Mouse (Mus musculus): ENCODE results near the gene Gm136. TPM values are rescaled to one million over a fixed set of nuclear protein-coding genes. Genes with fewer than 3 reads are reported as not detected.
"Not testable (repeated sequence)": the region's sequence is repeated elsewhere in the genome, so short reads cannot be mapped to it uniquely, and the experiment has no call there.

The Gm136 gene
- total RNA-seq (2021): not detected
- long read RNA-seq, experiment 1: 0 reads
- long read RNA-seq, experiment 2: 0 reads

DNA sequence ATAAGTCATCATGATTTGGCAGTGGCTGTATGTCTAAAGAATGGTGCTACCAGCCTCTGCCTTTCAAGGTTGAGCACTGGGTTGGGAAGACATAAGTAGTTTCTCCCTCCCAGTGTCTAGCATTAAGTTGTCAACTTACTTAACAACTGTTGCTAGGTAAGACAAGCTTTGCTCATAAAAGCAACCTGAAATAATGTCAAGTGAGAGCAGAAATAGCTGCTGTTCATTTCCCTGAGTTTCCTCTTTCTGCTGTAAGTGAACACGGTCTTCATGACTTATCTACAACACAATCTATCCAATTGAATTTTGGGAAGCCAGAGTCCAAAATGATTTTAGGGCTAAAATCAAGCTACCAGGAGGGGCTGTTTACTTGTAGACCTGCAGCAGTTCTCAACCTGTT, at the start of gene Gm136:
Gene Gm136 (minus strand): TSS at position 101 of the 400 bp plus-strand sequence.
- intact Hi-C loops (cut with DNase I): no loop called here
- no peak for DNase-seq

DNA sequence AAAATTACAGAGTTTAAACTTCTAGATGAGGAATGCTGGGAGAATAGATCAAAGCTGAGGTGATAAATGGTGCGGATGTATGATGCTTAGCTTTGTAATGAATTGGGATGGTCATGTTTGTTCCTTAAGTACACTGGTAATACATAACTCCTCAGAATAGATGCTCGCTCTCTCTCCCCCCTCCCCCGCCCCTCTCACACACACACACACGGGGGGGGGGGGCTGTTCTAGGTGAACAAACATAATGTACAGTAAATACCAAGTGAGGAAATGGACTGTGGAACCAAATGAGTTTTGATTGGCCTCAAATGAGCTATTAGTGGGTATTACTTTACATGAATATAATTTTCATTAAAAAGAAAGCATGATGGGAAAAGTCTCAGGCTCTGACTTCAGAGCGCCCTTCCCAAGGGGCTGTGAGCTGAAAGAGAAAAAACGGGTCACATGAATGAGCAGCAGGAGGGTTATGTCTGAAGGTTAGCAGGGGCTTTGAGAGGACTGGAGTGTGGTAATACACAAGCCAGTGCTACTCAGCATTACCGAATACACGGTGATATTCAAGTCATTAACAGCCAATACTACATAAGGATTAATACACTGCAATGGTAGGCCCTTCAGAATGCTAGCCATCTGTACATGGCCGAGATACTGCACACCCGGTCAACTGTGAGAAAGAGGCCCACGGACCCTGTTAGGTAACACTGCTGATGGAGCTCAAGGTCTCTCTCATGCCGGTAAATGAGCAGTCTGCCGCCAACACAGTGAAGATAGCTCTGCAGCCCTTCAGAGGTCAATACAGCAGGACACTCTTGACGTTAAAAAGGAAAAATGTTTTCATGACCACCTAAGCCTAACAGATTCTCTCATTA, 45.3 kb upstream of the Gm136 start:
- DNase-seq: no peak
- intact Hi-C loops (cut with DNase I): no loop called here

DNA sequence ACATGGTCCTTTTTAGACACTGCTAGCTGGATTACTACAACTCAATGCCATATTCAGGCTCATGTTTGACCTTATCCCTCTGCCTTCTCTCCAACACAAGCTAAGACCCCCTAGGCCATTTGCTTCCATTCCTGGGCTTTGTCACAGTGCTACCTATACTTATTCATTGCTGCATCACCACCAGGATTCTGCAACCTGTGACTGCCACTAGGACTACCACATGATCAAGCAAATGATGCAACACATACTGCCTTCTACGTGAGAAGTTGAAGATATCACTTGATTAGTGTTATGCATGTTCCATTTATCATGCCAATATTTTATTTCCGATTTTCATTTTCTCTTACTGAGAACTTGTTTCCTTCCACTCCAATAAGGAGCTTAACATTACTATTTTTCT, 41.9 kb upstream of the Gm136 start:
- intact Hi-C loops (cut with DNase I): no loop called here
- no peak for DNase-seq

GRCm38 (mm10) chr4:34797294-34797983, 41.4 kb upstream of the Gm136 start:
- intact Hi-C loops (cut with DNase I): no loop called here

DNA sequence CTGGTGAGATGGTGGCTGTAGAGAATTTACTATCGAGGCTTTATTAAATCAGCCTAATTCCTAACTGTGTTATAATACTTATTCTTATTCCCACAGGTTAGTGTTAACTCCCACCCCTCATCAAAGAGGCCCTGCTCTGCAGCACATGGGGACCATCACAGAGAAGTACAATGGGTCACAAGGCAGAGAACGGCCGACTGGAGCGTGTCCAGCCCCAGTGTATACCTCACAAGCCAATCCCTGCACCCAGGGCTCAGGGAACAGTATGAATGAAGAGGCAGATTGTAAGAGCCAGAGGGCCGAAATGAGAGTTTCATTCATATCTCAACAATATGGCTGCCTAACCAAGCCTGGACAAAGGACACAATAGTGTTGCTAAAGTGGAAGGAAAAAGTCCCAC, 40.2 kb upstream of the Gm136 start:
- DNase-seq: no peak
- intact Hi-C loops (cut with DNase I): no loop called here

More at GRCm38 (mm10) chr4:34797294-34797983, 41.4 kb upstream of the Gm136 start:
- DNase-seq: no peak

DNA sequence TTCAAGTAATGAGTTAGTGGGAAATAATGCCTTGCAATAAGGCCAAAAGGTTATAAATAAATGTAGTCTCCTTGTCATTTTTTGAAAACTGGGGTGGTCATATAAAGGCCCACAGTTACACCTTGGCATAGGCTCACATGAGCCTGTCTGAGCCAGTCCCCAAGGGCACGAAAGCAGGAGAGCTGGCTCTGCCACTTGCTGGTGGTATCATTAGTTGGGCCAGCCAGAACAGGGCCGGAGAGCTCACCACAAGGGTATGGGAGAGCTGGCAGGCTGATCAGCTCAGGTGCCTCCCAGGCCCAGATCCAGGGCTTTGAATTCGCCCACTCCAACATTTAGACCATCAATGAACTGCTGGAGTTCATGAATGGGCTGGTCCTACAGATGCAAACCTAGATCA, 30.4 kb upstream of the Gm136 start:
- DNase-seq: no peak
- intact Hi-C loops (cut with DNase I): no loop called here

DNA sequence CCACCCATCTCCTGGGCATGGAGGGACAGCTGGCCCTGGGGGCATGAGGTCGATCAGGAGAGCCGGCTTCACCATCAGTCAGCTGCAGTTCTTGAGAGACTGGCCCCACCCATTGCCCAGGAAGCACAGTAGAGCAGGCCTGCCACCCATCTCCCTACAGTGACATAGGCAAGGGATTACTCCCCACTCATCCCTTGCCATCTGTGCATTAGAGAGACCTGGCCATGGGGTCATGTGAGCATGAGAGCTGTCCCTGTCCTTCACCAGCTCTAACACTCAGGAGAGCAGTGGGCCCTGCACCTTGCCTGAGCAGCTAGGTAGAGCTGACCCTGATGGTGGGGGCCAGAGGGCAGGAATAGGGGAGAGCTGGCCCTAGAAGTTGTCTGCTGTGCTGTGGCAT, 29.6 kb upstream of the Gm136 start:
- DNase-seq: no peak
- intact Hi-C loops (cut with DNase I): loop anchor here (2.0 kb wide), 1 partner anchor 135 kb away; no protein-coding TSS in a partner anchor

- intact Hi-C loops (cut with DNase I): loop anchor here (2.0 kb wide), 1 partner anchor 136 kb away; no protein-coding TSS in a partner anchor
- peak in 1 of 2 experiments; percentile 9 for DNase-seq
Measured at GRCm38 (mm10) chr4:34784865-34785264, 28.8 kb upstream of the Gm136 start.

DNA sequence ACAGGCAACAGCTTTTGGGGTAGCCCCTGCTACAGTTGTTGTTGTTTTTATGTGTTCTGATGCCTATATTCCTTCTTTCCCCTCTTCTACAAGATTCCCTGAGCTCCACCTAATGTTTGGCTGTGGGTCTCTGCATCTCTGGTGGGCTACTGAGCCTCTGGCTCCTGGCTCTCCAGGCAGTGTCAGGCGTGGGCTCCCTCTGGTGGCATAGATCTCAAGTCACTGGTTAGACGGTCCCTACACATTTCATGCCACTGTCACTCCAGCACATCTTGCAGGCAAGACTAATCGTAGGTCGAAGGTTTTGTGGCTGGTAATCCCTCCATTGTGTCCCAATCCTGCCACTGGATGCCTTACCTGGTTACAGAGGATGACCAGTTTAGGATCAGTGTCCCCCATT, 26.7 kb upstream of the Gm136 start:
- peak in 1 of 2 experiments; percentile 14 for DNase-seq
- intact Hi-C loops (cut with DNase I): no loop called here

DNA sequence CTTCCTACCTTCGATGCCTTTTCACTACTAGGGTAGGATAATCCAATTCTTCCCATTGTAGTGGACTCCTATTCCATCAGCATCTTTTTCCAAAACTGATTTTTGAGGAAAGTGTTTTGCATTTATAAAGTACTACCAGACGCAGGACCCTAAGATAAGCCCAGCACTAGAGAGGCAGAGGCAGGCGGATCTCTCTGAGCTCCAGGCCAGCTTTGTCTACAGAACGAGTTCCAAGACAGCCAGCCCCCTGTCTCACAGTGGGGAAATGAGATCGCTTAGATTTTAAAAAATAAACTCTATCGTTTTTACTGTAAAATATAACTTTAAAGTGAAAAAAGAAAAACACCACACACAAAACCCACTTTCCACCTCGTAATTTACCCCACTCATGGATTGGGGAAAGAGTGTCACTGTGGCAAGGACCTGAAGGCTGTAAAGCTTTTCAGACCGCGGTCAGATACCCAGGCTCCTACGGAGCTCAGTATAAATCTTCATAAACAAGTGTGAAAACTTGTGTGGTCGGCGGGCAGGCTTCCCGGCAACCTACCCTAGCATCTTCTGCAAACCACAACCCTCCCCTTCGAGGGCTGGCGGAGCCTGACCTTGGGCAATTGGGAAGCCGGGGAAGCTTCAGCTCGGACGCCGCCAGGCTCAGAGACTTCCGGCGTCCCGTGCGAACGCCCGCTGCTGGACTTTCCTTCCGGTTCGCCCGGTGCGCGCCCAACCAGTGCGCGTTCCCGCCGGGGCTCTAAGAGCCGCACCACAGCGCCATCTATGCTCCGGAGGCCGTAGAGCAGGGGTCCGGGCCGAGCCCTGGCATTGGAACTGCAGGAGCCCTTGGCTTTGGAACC, 21.8 kb upstream of the Gm136 start, which contains the start of gene Smim8:
Gene Smim8 (minus strand): TSS at position 747 of the 851 bp plus-strand sequence.
- intact Hi-C loops (cut with DNase I): loop anchor here (2.0 to 5.0 kb wide), 2 partner anchors 91 to 109 kb away; partner anchors contain the start of gene Slc35a1
- peak; percentile 93 to 97 for DNase-seq

DNA sequence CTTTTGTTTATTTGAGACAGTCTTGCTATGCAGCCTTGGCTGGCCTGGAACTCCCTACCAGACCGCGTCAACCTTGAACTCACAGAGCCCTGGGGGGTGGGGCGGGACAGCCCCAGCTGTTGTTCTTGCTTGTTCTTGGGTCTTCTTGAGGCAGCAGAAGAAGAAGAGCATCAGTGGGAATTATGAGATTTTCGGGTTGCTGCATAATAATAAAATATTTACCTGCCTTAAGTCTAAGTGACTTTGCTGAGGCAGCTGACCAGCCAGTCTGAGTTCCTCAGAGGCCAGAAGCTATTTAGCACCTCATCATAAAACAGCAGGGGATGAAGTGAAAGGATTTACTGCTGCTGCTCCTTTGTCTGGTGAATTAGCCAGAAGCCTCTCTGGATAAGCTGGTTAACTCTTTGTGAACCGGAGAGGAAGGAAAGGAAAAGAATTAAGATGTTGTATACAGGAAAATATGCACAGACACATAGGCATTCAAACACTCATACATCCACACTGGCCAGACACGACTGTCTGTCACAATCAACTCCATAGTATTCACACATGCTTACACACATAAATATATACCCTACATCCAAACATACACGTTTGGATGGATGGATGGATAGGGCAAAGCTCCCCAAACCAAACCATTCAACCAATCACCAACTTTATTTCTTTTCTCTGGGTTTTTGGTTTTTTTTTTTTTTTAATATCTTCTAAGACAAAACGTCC, 15.7 kb upstream of the Gm136 start:
- DNase-seq: no peak
- intact Hi-C loops (cut with DNase I): no loop called here

DNA sequence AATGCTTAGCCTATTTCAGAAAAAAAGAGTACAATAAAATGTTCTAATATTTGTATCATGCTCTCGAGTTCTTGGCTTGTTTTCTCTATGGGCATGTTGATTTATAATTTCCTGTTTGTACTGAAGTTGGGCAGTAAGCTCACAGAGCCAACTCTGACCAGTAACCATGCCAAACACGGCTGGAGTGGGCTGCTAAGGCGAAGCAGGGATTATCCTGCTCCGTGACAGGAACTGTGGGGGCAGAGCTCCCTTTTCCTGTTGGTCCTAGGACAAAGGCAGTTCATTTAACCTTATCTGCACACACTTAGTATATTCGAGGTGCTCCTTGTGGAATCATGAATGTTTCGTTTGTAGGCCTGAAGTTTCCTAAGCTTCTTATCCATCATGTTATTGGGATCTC, 6.8 kb downstream of the Gm136 start:
- DNase-seq: no peak
- intact Hi-C loops (cut with DNase I): no loop called here

GRCm38 (mm10) chr4:34734461-34734860, 21.6 kb downstream of the Gm136 start:
- intact Hi-C loops (cut with DNase I): no loop called here
- no peak for DNase-seq

- intact Hi-C loops (cut with DNase I); DNase-seq: not testable (repeated sequence)
Measured at GRCm38 (mm10) chr4:34733415-34733814, 22.6 kb downstream of the Gm136 start.

DNA sequence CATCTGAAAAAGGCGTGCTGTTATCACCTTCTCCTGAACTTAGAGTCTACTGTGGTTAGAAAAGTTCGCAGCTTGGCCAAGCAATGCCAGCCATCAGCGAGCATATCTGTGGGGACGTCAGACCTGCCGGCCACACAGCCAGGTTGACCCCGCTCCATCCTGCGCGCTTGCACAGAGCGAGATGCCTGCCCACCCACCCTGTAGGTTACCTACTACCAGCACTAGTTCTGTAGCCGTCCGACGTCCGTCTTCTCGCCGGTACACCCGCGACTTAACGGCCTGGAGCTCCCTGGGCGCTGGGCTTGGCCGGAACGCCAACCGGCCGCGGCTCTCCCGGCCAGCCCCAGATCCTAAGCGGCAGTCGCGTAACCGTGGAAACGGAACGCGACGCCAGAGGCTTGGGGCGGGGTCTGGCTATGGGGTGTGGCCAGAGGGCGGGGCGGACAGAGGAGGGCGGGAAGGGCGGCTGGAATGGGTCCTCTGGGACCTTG, 26.2 kb downstream of the Gm136 start, which contains the start of gene Cfap206:
Gene Cfap206 (minus strand): TSS at position 356 of the 491 bp plus-strand sequence.
- intact Hi-C loops (cut with DNase I): no loop called here

GRCm38 (mm10) chr4:34725710-34726109, 30.4 kb downstream of the Gm136 start:
- DNase-seq; intact Hi-C loops (cut with DNase I): not testable (repeated sequence)

More for the DNA sequence above, 26.2 kb downstream of the Gm136 start, which contains the start of gene Cfap206:
- peak; percentile 67 to 75 for DNase-seq

- DNase-seq: no peak
- intact Hi-C loops (cut with DNase I): no loop called here
Measured at GRCm38 (mm10) chr4:34724306-34724705, 31.8 kb downstream of the Gm136 start.

- intact Hi-C loops (cut with DNase I): no loop called here
- no peak for DNase-seq
Measured at GRCm38 (mm10) chr4:34723186-34723585, 32.9 kb downstream of the Gm136 start.
